Mouse (Mus musculus) heart, embryonic 14.5 days (tissue): ENCODE results near the gene Odf2l. TPM values are rescaled to one million over a fixed set of nuclear protein-coding genes. Genes with fewer than 3 reads are reported as not detected.

Experiments used
- ATAC-seq: fragments of 200-750 bp; cut with Nextera tagmentation; 2 replicates; pipeline ENCODE4 v1.8.0; 2017; ENCODE audit warnings: low read depth, moderate TSS enrichment; ENCODE audit not compliant: insufficient number of reproducible peaks, insufficient read depth, low FRiP score
- H3K27ac ChIP-seq, 2 experiments: fragments of 200-500 bp in 1 of 2; fragments of 300-500 bp in 1 of 2; sonication (generic) in 1 of 2; replicated peaks in 1 of 2; 2 replicates each; pipeline ENCODE4 v1.5.1; 2012 to 2014; ENCODE audit warnings: low read depth in 2 of 2, low read length in 2 of 2, control low read depth in 1 of 2, mild to moderate bottlenecking in 1 of 2, mixed read lengths in 1 of 2; ENCODE audit not compliant: control insufficient read depth in 1 of 2, insufficient read depth in 1 of 2
- H3K27me3 ChIP-seq: fragments of 300-500 bp; sonication (generic); 2 replicates; pipeline ENCODE4 v1.6.1; 2014; ENCODE audit warnings: mild to moderate bottlenecking, low read length, control low read depth; ENCODE audit not compliant: control insufficient read depth, insufficient read depth
- H3K36me3 ChIP-seq: fragments of 300-500 bp; sonication (generic); 2 replicates; pipeline ENCODE4 v1.6.1; 2014; ENCODE audit warnings: mild to moderate bottlenecking, control low read depth, low read length, mixed read lengths; ENCODE audit not compliant: control insufficient read depth, insufficient read depth
- H3K4me1 ChIP-seq, 2 experiments: fragments of 200-500 bp in 1 of 2; fragments of 300-500 bp in 1 of 2; sonication (generic) in 1 of 2; 2 replicates each; pipeline ENCODE4 v1.6.1; 2012 to 2014; ENCODE audit warnings: low read length in 2 of 2, control low read depth in 1 of 2, mixed read lengths in 1 of 2; ENCODE audit not compliant: control insufficient read depth in 2 of 2, insufficient read depth in 2 of 2
- H3K4me2 ChIP-seq: fragments of 300-500 bp; sonication (generic); 2 replicates; pipeline ENCODE4 v1.6.1; 2014; ENCODE audit warnings: mild to moderate bottlenecking, low read length
- H3K4me3 ChIP-seq, 2 experiments: fragments of 200-500 bp in 1 of 2; fragments of 300-500 bp in 1 of 2; sonication (generic) in 1 of 2; 2 replicates each; pipeline ENCODE4 v1.5.1; 2012 to 2014; ENCODE audit warnings: low read length in 2 of 2, mild to moderate bottlenecking in 2 of 2, control low read depth in 1 of 2, low read depth in 1 of 2, moderate library complexity in 1 of 2; ENCODE audit not compliant: control insufficient read depth in 1 of 2, insufficient read depth in 1 of 2
- H3K9ac ChIP-seq: fragments of 300-500 bp; sonication (generic); 2 replicates; pipeline ENCODE4 v1.6.1; 2014; ENCODE audit warnings: mild to moderate bottlenecking, low read length
- H3K9me3 ChIP-seq: fragments of 300-500 bp; sonication (generic); 2 replicates; pipeline ENCODE4 v1.6.1; 2016; ENCODE audit warnings: low read length, control low read depth; ENCODE audit not compliant: control insufficient read depth
- WGBS: fragments of 180-500 bp; shearing (Covaris S2); extraction: QIAGEN DNeasy Blood & Tissue Kit; methylation state at CpG from one replicate; pipeline ENCODE4 v1.1.7; 2014; 5-methylcytosine and 5-hydroxymethylcytosine counted together
- polyA plus RNA-seq: library from polyadenylated mRNA; unstranded; fragments of >200 nt; fragmentation: Nextera tagmentation; extraction: Ambion mirVana; gene quantifications from 2 replicates; pipeline ENCODE4 v1.2.1, GENCODE M21; 2014

Gene Odf2l
- polyA plus RNA-seq, 1 experiment from 2014 or later = 15.2 TPM

- no peak overlapping the region for H3K9ac ChIP-seq
- no peaks in the 10 kb centered on the region for H3K9me3 ChIP-seq
- no peaks in the 10 kb centered on the region for H3K36me3 ChIP-seq
- no peak overlapping the region for H3K4me2 ChIP-seq
- H3K4me3 ChIP-seq = no peak overlapping the region
- H3K4me1 ChIP-seq = no peaks in the 10 kb centered on the region
- H3K27ac ChIP-seq = no peak overlapping the region
- H3K27me3 ChIP-seq = no peaks in the 10 kb centered on the region
- no peak for ATAC-seq
- 90% methylated on average over 3 of the region's 3 CpGs for WGBS
Observed at GRCm38 (mm10) chr3:145158441-145158840, 40.1 kb downstream of the Odf2l start.

- WGBS = 87% methylated on average over 11 of the region's 11 CpGs
- H3K4me1 ChIP-seq = peaks cover 2 to 3% of the 10 kb centered on the region in 2 experiments; a peak in 1 of 4 replicates
- no peaks in the 10 kb centered on the region for H3K9me3 ChIP-seq
- no peak overlapping the region for H3K4me2 ChIP-seq
- H3K4me3 ChIP-seq = no peak overlapping the region
- no peak overlapping the region for H3K27ac ChIP-seq
- no peaks in the 10 kb centered on the region for H3K27me3 ChIP-seq
- H3K9ac ChIP-seq = no peak overlapping the region
- ATAC-seq = no peak
- H3K36me3 ChIP-seq = no peaks in the 10 kb centered on the region
Observed at GRCm38 (mm10) chr3:145166741-145167140, 48.4 kb downstream of the Odf2l start.

- Histone ChIP-seq H3K9ac (no peak overlapping the region), H3K4me2 (no peak overlapping the region), H3K4me1 (peaks cover 2 to 3% of the 10 kb centered on the region in 2 experiments; a peak in 1 of 4 replicates), H3K27me3 (no peaks in the 10 kb centered on the region), H3K4me3 (no peak overlapping the region), H3K9me3 (no peaks in the 10 kb centered on the region), H3K27ac (no peak overlapping the region), H3K36me3 (no peaks in the 10 kb centered on the region)
- 74% methylated on average over 5 of the region's 5 CpGs for WGBS
- no peak for ATAC-seq
Observed at GRCm38 (mm10) chr3:145167766-145168165, 49.4 kb downstream of the Odf2l start.

GRCm38 (mm10) chr3:145168844-145169696, 50.7 kb downstream of the Odf2l start:
- H3K36me3 ChIP-seq = no peaks in the 10 kb centered on the region
- H3K9me3 ChIP-seq = no peaks in the 10 kb centered on the region
- no peak overlapping the region for H3K27ac ChIP-seq
- H3K4me1 ChIP-seq = peaks cover 2 to 3% of the 10 kb centered on the region in 2 experiments; a peak in 1 of 4 replicates
- no peak overlapping the region for H3K4me2 ChIP-seq
- H3K4me3 ChIP-seq = no peak overlapping the region
- WGBS = 65% methylated on average over 13 of the region's 13 CpGs
- no peak overlapping the region for H3K9ac ChIP-seq
- ATAC-seq = no peak
- H3K27me3 ChIP-seq = no peaks in the 10 kb centered on the region

GRCm38 (mm10) chr3:145170028-145170427, 51.6 kb downstream of the Odf2l start:
- H3K9ac ChIP-seq = no peak overlapping the region

GRCm38 (mm10) chr3:145170604-145171389, 52.4 kb downstream of the Odf2l start:
- H3K4me1 ChIP-seq = peaks cover 2 to 3% of the 10 kb centered on the region in 2 experiments; a peak in 1 of 4 replicates
- no peaks in the 10 kb centered on the region for H3K27me3 ChIP-seq
- H3K4me3 ChIP-seq = no peak overlapping the region
- no peaks in the 10 kb centered on the region for H3K9me3 ChIP-seq
- H3K9ac ChIP-seq = no peak overlapping the region
- no peaks in the 10 kb centered on the region for H3K36me3 ChIP-seq
- ATAC-seq = no peak
- no peak overlapping the region for H3K4me2 ChIP-seq
- no peak overlapping the region for H3K27ac ChIP-seq
- 75% methylated on average over 6 of the region's 6 CpGs for WGBS

More at GRCm38 (mm10) chr3:145170028-145170427, 51.6 kb downstream of the Odf2l start:
- Histone ChIP-seq H3K36me3 (no peaks in the 10 kb centered on the region), H3K27me3 (no peaks in the 10 kb centered on the region), H3K27ac (no peak overlapping the region), H3K4me3 (no peak overlapping the region), H3K4me2 (no peak overlapping the region), H3K9me3 (no peaks in the 10 kb centered on the region), H3K4me1 (peaks cover 2 to 3% of the 10 kb centered on the region in 2 experiments; a peak in 1 of 4 replicates)
- ATAC-seq = no peak
- 81% methylated on average over 4 of the region's 4 CpGs for WGBS

- Histone ChIP-seq H3K9me3 (no peaks in the 10 kb centered on the region), H3K4me2 (no peak overlapping the region), H3K27me3 (no peaks in the 10 kb centered on the region), H3K36me3 (no peaks in the 10 kb centered on the region), H3K9ac (no peak overlapping the region), H3K4me3 (no peak overlapping the region), H3K4me1 (peaks cover 2 to 3% of the 10 kb centered on the region in 2 experiments; a peak in 1 of 4 replicates), H3K27ac (no peak overlapping the region)
- ATAC-seq = no peak
- 66% methylated on average over 4 of the region's 4 CpGs for WGBS
Observed at GRCm38 (mm10) chr3:145171390-145172060, 53.1 kb downstream of the Odf2l start.
